Mouse (Mus musculus) liver, embryonic 13.5 days (tissue): ENCODE measurements around the gene Rnf123. TPM values are rescaled to one million over a fixed set of nuclear protein-coding genes. Genes with fewer than 3 reads are reported as not detected.
A peak's percentile ranks its signal among the peaks of the same experiment; 100 is the strongest.

Source experiments
- ATAC-seq: fragments of 200-750 bp; cut with Nextera tagmentation; 2 replicates; pipeline ENCODE4 v1.8.0; 2017; ENCODE audit warnings: low read depth, mild to moderate bottlenecking, moderate number of reproducible peaks, moderate library complexity
- DNase-seq: peaks from one replicate; pipeline ENCODE4 v3.0.0; 2022
- H3K27ac ChIP-seq: fragments of 300-500 bp; sonication (generic); 2 replicates; pipeline ENCODE4 v1.5.1; 2015; ENCODE audit warnings: moderate library complexity, mild to moderate bottlenecking, inconsistent platforms
- H3K27me3 ChIP-seq: fragments of 300-500 bp; sonication (generic); 2 replicates; pipeline ENCODE4 v1.6.1; 2015; ENCODE audit warnings: mild to moderate bottlenecking, inconsistent platforms
- H3K36me3 ChIP-seq: fragments of 300-500 bp; sonication (generic); 2 replicates; pipeline ENCODE4 v1.6.1; 2015; ENCODE audit warnings: mild to moderate bottlenecking, inconsistent platforms
- H3K4me1 ChIP-seq: fragments of 300-500 bp; sonication (generic); replicated peaks from 2 replicates; pipeline ENCODE4 v1.6.1; 2015; ENCODE audit warnings: inconsistent platforms
- H3K4me2 ChIP-seq: fragments of 300-500 bp; sonication (generic); 2 replicates; pipeline ENCODE4 v1.6.1; 2015; ENCODE audit warnings: inconsistent platforms, mild to moderate bottlenecking, moderate library complexity
- H3K4me3 ChIP-seq: fragments of 300-500 bp; sonication (generic); replicated peaks from 2 replicates; pipeline ENCODE4 v1.5.1; 2015; ENCODE audit warnings: mild to moderate bottlenecking, inconsistent platforms
- H3K9ac ChIP-seq: fragments of 300-500 bp; sonication (generic); 2 replicates; pipeline ENCODE4 v1.6.1; 2015; ENCODE audit warnings: mild to moderate bottlenecking, inconsistent platforms
- H3K9me3 ChIP-seq: fragments of 300-500 bp; sonication (generic); replicated peaks from 2 replicates; pipeline ENCODE4 v1.6.1; 2016; ENCODE audit warnings: inconsistent platforms
- WGBS: fragments of 180-500 bp; shearing (Covaris S2); methylation state at CpG from one replicate; pipeline ENCODE4 v1.1.7; 2015; ENCODE audit not compliant: insufficient replicate concordance; 5-methylcytosine and 5-hydroxymethylcytosine counted together
- polyA plus RNA-seq: library from polyadenylated mRNA; unstranded; fragments of >200 nt; fragmentation: Nextera tagmentation; extraction: Ambion mirVana; gene quantifications from 2 replicates; pipeline ENCODE4 v1.2.1, GENCODE M21; 2015

The Rnf123 gene
- polyA plus RNA-seq, 1 experiment from 2014 or later = 80.8 TPM

GRCm38 (mm10) chr9:108062142-108062541 lies 21.0 kb downstream of the Rnf123 start:
- peaks cover 100% of the 10 kb centered on the region for H3K36me3 ChIP-seq
- H3K4me1 ChIP-seq = peaks cover 38% of the 10 kb centered on the region
- no peaks in the 10 kb centered on the region for H3K27me3 ChIP-seq

GRCm38 (mm10) chr9:108058291-108058690 lies 24.9 kb downstream of the Rnf123 start:
- Histone ChIP-seq H3K4me2 (no peak overlapping the region), H3K4me1 (peaks cover 49% of the 10 kb centered on the region), H3K27me3 (no peaks in the 10 kb centered on the region), H3K36me3 (peaks cover 100% of the 10 kb centered on the region), H3K9ac (no peak overlapping the region), H3K4me3 (no peak overlapping the region), H3K9me3 (no peaks in the 10 kb centered on the region), H3K27ac (no peak overlapping the region)
- DNase-seq (no peak), ATAC-seq (no peak)
- WGBS = 95% methylated on average over 9 of the region's 9 CpGs

More at GRCm38 (mm10) chr9:108062142-108062541, 21.0 kb downstream of the Rnf123 start:
- no peaks in the 10 kb centered on the region for H3K9me3 ChIP-seq
- H3K4me2 ChIP-seq = no peak overlapping the region
- ATAC-seq (no peak), DNase-seq (no peak)
- H3K4me3 ChIP-seq = no peak overlapping the region
- WGBS = 82% methylated on average over 3 of the region's 3 CpGs
- H3K9ac ChIP-seq = no peak overlapping the region
- no peak overlapping the region for H3K27ac ChIP-seq

- ATAC-seq (no peak), DNase-seq (no peak)
- Histone ChIP-seq H3K9me3 (no peaks in the 10 kb centered on the region), H3K4me2 (no peak overlapping the region), H3K36me3 (peaks cover 95% of the 10 kb centered on the region), H3K9ac (no peak overlapping the region), H3K4me3 (no peak overlapping the region), H3K4me1 (peaks cover 52% of the 10 kb centered on the region), H3K27ac (no peak overlapping the region), H3K27me3 (no peaks in the 10 kb centered on the region)
- 88% methylated on average over 5 of the region's 5 CpGs for WGBS
Observed at GRCm38 (mm10) chr9:108057262-108057562, 25.9 kb downstream of the Rnf123 start.

GRCm38 (mm10) chr9:108056361-108057261 lies 26.5 kb downstream of the Rnf123 start:
- H3K27me3 ChIP-seq = no peaks in the 10 kb centered on the region
- ATAC-seq (no peak), DNase-seq (no peak)
- WGBS = 87% methylated on average over 28 of the region's 28 CpGs
- no peaks in the 10 kb centered on the region for H3K9me3 ChIP-seq
- peaks cover 49% of the 10 kb centered on the region for H3K4me1 ChIP-seq
- H3K27ac ChIP-seq = no peak overlapping the region
- no peak overlapping the region for H3K4me3 ChIP-seq
- no peak overlapping the region for H3K9ac ChIP-seq
- peaks cover 95% of the 10 kb centered on the region for H3K36me3 ChIP-seq
- no peak overlapping the region for H3K4me2 ChIP-seq

GRCm38 (mm10) chr9:108055661-108056237 lies 27.4 kb downstream of the Rnf123 start:
- H3K4me3 ChIP-seq = no peak overlapping the region
- H3K4me1 ChIP-seq = peaks cover 42% of the 10 kb centered on the region
- H3K4me2 ChIP-seq = no peak overlapping the region
- no peaks in the 10 kb centered on the region for H3K27me3 ChIP-seq
- DNase-seq = no peak
- H3K36me3 ChIP-seq = peaks cover 95% of the 10 kb centered on the region
- ATAC-seq = no peak
- 92% methylated on average over 6 of the region's 6 CpGs for WGBS
- no peak overlapping the region for H3K27ac ChIP-seq
- no peaks in the 10 kb centered on the region for H3K9me3 ChIP-seq
- no peak overlapping the region for H3K9ac ChIP-seq

GRCm38 (mm10) chr9:108055061-108055460 lies 28.1 kb downstream of the Rnf123 start:
- DNase-seq = no peak
- Histone ChIP-seq H3K4me1 (peaks cover 44% of the 10 kb centered on the region), H3K36me3 (peaks cover 95% of the 10 kb centered on the region), H3K27ac (no peak overlapping the region), H3K4me3 (no peak overlapping the region), H3K9me3 (no peaks in the 10 kb centered on the region), H3K27me3 (no peaks in the 10 kb centered on the region), H3K4me2 (no peak overlapping the region), H3K9ac (no peak overlapping the region)
- 50% methylated on average over 1 of the region's 1 CpGs for WGBS
- ATAC-seq = no peak

- Histone ChIP-seq H3K27ac (no peak overlapping the region), H3K9me3 (no peaks in the 10 kb centered on the region), H3K4me1 (peaks cover 50% of the 10 kb centered on the region), H3K36me3 (peaks cover 91% of the 10 kb centered on the region), H3K9ac (no peak overlapping the region), H3K4me3 (no peak overlapping the region), H3K27me3 (no peaks in the 10 kb centered on the region), H3K4me2 (no peak overlapping the region)
- ATAC-seq (no peak), DNase-seq (no peak)
- WGBS = 91% methylated on average over 22 of the region's 22 CpGs
Observed at GRCm38 (mm10) chr9:108054331-108055040, 28.7 kb downstream of the Rnf123 start.

- peaks cover 83% of the 10 kb centered on the region for H3K36me3 ChIP-seq
- peaks cover 53% of the 10 kb centered on the region for H3K4me1 ChIP-seq
- ATAC-seq (no peak), DNase-seq (no peak)
- 92% methylated on average over 15 of the region's 15 CpGs for WGBS
- no peaks in the 10 kb centered on the region for H3K27me3 ChIP-seq
- H3K4me2 ChIP-seq = no peak overlapping the region
- no peak overlapping the region for H3K4me3 ChIP-seq
- peak overlapping the region; percentile 63; the same call in 1 of the 2 replicates for H3K27ac ChIP-seq
- H3K9me3 ChIP-seq = no peaks in the 10 kb centered on the region
- H3K9ac ChIP-seq = 0 out of 2 replicates have a peak overlapping the region, but pooled peaks have one; percentile 51
Observed at GRCm38 (mm10) chr9:108053665-108054225, 29.4 kb downstream of the Rnf123 start.

GRCm38 (mm10) chr9:108052885-108053664 lies 30.1 kb downstream of the Rnf123 start, which contains the start of gene Amigo3:
Amigo3 (plus strand) TSS chr9:108053159.
- ATAC-seq = peak; percentile 30
- H3K27me3 ChIP-seq = no peaks in the 10 kb centered on the region
- peaks cover 59% of the 10 kb centered on the region for H3K4me1 ChIP-seq
- DNase-seq = peak; percentile 92
- H3K27ac ChIP-seq = peak within 1 kb of the TSS; percentile 63
- H3K4me3 ChIP-seq = 0 out of 2 replicates have a peak within 1 kb of the TSS, but pooled peaks have one; percentile 7
- no peaks in the 10 kb centered on the region for H3K9me3 ChIP-seq
- peak within 1 kb of the TSS; percentile 51; the same call in 1 of the 2 replicates for H3K9ac ChIP-seq
- H3K4me2 ChIP-seq = peak within 1 kb of the TSS; percentile 46; the same call in 1 of the 2 replicates
- H3K36me3 ChIP-seq = peaks cover 77% of the 10 kb centered on the region
- WGBS = 55% methylated on average over 20 of the region's 20 CpGs

- Histone ChIP-seq H3K9ac (no peak overlapping the region), H3K9me3 (no peaks in the 10 kb centered on the region), H3K4me1 (peaks cover 66% of the 10 kb centered on the region), H3K4me3 (no peak overlapping the region), H3K27me3 (no peaks in the 10 kb centered on the region), H3K4me2 (no peak overlapping the region), H3K27ac (peak overlapping the region; percentile 14; the same call in 1 of the 2 replicates), H3K36me3 (peaks cover 72% of the 10 kb centered on the region)
- 70% methylated on average over 7 of the region's 7 CpGs for WGBS
- ATAC-seq (no peak), DNase-seq (no peak)
Observed at GRCm38 (mm10) chr9:108052411-108052810, 30.7 kb downstream of the Rnf123 start.
